Mouse (Mus musculus) urinary bladder, postnatal 4 days (tissue): ENCODE data around the gene Sytl2.

Source experiments
- DNase-seq, 2 experiments: peaks; one replicate each; pipeline ENCODE4 v3.0.0; 2021 to 2022; ENCODE audit warnings: low spot score in 2 of 2

Gene Sytl2

DNA sequence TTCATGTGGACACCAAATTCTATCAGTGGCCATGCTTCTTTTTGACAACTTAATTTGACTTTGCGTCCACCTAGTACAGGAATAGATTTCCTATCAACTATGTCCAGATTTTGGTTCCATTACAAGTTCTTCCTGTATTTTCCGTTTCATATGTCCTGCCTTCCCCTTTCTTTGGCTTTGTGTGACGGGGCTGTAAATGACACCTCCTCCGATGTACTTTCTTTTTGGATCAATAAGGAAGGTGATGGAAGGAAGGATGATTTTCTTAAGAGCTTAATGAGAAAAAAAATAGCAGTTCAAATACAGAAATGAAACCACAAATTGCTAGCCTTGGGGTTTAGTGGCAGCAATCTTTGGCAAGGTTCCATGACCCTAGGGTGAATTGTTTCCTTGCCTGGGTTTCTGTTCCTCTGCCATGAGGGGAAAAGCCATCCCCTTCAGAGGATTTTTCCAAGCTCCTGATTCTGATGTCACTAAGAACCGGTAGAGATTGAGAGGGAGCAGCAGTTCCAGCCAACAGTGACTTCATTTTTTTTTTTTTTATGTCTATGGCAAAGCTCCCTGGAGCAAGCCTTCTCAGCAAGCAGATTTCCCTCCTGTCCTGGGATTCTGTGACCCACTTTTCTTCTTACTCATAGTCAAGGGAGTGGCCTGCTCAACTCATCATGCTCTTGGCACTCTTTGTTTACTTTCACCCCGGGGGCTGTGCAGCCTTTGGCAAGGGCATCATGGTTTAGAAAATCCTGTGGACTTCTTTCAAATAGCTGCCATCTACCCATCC lies 68.2 kb downstream of the Sytl2 start:
- DNase-seq, result no peak

GRCm38 (mm10) chr7:90372804-90373203 lies 70.8 kb downstream of the Sytl2 start:
- DNase-seq, result no peak

GRCm38 (mm10) chr7:90384411-90384810 lies 82.4 kb downstream of the Sytl2 start:
- DNase-seq, result no peak

DNA sequence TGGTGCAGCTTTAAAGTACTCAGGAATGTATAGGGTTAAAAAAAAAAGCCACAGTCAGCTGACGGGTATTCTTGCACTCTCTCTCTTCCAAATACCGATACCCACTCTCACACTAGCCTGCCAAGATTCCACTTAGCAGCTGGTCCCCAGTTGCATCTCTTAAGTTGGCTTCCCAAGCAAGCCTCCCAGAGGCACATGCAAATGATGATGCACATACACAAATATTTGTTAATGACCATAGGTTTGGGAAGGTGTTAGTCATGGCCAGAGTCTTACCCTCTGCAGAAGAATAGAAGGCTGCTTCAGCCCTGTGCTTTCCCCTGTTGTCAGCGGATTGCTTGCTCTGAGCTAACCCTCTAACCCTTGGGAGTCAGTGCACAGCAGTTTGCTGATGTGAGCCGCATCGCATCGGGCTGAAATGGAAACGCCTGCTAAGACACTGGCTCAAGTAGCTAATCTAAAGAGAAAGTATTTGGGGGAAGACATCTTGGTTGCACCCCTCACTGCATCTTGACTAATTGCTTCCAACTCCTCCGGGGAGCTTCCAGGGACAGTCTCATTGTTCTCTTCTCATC lies 84.9 kb downstream of the Sytl2 start:
- DNase-seq, result no peak

- DNase-seq, result no peak
Measured at GRCm38 (mm10) chr7:90389765-90390164, 87.7 kb downstream of the Sytl2 start.

- DNase-seq, result no peak
Measured at GRCm38 (mm10) chr7:90395073-90395472, 93.0 kb downstream of the Sytl2 start.

GRCm38 (mm10) chr7:90395928-90396327 lies 93.9 kb downstream of the Sytl2 start:
- no peak for DNase-seq

GRCm38 (mm10) chr7:90409934-90410333 lies 107.9 kb downstream of the Sytl2 start:
- peak; percentile 28 to 77 for DNase-seq

DNA sequence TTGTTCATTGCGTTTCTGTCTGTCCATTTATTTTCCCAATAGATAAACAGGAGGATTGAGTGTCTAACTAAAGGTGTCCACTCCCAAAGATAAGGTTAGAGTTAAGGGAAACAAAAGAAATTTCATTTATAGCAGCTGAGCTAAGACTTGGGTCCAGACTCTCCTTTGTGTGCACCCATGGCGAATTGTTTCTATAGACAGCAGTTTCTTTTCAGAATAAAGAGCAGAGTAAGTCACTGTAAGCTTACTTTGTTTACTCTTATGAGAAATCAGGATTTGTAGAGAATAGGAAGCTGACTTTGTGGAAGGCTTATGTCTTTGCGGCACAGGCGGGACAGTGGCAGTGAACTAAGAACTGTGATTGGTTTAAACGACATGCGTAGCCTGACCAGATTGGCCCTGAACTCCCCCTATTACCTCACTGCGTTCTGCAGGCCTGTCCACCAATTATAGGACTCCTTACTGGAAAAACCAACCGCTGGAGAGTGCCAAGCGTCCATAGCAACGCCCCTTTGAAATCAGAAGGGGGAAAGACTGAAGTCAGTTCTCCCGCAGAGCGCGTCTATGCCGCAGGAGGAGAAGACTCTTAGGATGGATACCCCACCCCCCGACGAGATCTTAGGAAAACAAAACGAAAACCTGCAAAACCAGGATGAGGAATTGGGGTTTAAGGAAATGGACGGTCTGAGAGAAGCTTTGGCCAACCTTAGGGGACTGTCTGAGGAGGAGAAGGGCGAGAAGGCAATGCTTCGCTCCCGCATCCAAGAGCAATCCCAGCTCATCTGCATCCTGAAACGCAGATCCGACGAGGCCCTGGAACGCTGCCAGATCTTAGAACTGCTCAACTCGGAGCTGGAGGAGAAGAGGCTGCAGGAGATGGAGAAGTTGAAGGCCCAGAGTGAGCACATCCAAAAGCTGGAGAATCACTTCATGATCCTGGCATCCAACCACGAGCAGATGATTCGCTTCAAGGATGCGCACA lies 124.3 kb downstream of the Sytl2 start, which contains the start of gene Ccdc89:
TSS of gene Ccdc89 (plus strand) at position 558 of the 982 bp plus-strand sequence.
- peak; percentile 75 to 78 for DNase-seq

DNA sequence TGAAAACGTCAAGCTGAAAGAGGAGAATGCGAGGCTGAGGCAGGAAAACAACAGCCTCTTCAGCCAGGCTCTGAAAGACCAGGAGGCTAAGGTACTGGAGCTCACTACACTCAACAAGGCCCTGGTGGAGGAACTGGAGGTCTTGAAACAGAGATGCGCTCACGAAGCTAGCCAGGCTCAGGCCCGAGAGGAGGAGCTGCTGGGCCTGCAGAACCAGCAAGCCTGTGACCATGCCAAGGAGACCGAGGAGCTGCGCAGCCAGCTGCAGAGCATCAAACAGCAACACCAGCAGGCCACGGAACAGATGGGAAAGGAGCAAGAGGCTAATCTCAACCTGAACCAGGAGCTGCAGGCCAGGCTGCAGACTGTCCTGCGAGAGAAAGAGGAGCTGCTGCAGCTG lies 125.0 kb downstream of the Sytl2 start:
- peak in 1 of 2 experiments; percentile 23 for DNase-seq

GRCm38 (mm10) chr7:90432221-90432620 lies 130.2 kb downstream of the Sytl2 start:
- DNase-seq, result no peak

DNA sequence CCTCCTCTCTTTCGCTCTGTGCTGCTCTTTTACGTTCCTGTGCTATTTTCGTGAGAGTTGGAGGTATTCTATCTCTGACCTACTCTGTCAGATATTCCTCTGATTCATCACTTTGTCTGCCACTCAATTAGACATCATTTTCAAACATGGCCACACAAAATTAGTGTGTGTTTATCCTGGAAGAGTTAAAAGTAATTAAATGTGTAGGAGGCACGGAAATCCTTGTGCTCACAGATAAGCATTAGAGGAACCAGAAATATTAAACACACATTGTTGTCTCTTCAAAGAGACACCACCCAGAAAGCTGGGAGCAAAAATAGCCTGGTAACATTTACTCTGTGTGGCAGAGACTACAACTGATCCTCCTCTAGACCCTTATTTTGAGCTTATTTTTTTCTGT lies 138.0 kb downstream of the Sytl2 start:
- no peak for DNase-seq

- no peak for DNase-seq
Measured at GRCm38 (mm10) chr7:90442070-90442469, 140.0 kb downstream of the Sytl2 start.

DNA sequence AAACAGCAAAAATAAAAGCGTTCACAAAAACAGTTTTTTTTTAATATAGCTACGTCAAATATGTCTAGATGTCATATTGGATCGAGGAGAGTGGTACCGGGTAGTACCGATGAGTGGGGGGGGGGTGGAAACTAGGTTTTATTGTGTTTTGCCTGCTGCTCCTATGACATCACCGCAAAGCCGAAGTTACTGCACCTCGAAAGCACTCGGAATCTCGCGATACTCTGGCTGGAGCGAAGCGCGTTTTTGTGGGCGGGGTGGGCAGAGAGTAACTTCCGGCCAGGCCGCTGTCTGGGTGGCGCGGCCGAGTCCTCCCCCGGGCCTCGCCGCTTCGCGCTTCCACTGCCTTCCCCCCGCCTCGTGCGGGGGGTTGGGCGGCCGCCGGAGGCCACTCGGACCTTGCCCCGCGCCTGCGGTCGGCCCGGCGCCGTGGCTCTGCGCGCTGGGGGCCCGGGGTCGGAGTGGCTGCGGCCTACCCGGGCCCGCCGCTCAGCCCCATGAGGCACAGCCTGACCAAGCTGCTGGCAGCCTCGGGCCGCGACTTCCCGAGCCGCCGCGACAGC lies 140.5 kb downstream of the Sytl2 start, which contains the start of gene Crebzf:
TSS of gene Crebzf (plus strand) at position 212 of the 563 bp plus-strand sequence.
- DNase-seq, result peak; percentile 94 to 96

DNA sequence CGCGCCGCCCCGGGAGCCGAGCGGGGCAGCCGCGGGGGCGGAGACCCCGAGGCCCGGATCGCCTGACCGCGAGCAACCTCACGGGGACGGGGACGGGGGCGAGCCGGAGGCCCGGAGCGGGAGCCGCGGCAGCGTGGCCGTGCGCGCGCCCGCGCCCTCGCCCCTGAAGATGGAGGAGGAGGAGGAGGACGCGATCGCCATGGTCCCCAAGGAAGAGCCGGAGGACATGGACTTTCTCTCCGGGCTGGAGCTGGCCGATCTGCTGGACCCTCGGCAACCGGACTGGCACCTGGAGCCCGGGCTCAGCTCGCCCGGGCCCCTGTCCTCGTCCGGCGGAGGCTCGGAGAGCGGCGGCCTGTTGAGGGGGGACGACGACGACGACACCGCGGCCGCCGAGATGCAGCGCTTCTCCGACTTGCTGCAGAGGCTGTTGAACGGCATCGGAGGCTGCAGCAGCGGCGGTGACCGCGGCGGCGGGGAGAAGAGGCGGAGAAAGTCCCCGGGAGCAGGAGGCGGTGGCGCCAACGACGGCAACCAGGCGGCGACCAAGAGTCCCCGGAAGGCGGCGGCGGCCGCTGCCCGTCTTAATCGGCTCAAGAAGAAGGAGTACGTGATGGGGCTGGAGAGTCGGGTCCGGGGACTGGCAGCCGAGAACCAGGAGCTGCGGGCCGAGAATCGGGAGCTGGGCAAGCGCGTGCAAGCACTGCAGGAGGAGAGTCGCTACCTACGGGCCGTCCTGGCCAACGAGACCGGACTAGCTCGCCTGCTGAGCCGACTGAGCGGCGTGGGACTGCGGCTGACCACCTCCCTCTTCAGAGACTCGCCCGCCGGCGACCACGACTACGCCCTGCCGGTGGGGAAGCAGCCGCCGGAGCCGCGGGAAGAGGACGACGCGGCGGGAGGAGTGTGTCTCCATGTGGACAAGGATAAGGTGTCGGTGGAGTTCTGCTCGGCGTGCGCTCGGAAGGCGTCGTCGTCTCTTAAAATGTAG lies 141.3 kb downstream of the Sytl2 start:
- DNase-seq, result peak; percentile 75 to 78

DNA sequence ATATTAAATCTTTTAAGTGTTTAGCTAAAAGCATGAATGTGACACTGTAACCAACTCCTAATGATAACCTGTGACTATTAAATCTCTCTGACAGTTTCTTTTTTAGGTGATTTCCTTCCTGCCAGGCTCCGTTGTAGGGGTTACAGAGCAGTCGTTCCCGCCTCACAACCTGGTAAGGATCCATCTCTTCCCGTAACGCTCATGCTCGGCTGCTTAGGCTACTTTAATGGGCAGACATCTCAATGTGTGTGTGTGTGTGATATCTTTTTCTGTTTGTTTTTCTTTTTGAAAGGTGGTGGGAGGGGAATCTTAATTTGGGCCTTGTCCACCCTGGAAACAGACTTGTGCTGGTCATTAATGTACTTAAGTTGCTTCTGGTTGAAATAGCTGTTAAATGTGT lies 142.2 kb downstream of the Sytl2 start:
- no peak for DNase-seq

GRCm38 (mm10) chr7:90456149-90456844 lies 154.2 kb downstream of the Sytl2 start:
- no peak for DNase-seq

- peak; percentile 76 to 84 for DNase-seq
Measured at GRCm38 (mm10) chr7:90456845-90457468, 154.9 kb downstream of the Sytl2 start, which contains the start of gene Tmem126a. Gene Tmem126a (minus strand): TSS chr7:90457229.

DNA sequence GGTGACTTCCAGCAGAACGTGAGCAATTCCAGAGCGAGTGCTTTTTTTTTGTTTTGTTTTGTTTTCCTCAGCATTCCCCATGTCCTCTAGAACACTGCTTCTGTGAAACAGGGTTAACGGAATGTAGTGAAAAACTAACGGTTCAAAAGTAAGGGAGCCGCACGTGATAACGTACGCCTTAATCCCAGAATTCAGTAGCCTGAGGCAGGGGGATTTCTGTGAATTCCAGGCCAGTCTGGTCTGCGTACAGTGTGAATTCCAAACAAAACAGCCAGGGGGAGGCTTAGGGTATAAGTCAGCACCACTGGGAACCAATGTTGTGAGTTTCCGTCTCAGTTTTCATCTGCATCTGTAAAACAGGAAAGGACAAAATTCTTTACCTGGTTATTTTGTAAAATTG lies 155.5 kb downstream of the Sytl2 start:
- DNase-seq, result no peak
